Mouse (Mus musculus): ENCODE measurements around the gene Maml1. TPM values are rescaled to one million over a fixed set of nuclear protein-coding genes. Genes with fewer than 3 reads are reported as not detected.

Gene Maml1
- polyA plus RNA-seq, 1 experiment from 2014 or later = 5.8 TPM

Small RNAs within 50 kb of the gene (microRNA-seq; reads per million reads assigned to microRNA genes)
- 0.93 reads per million for gene Mir6919

Other genes with a start within 250 kb of the Maml1 start
- gene Tbc1d9b, start 160.9 kb downstream of the Maml1 start, polyA plus RNA-seq (2014; fragmentation: Nextera tagmentation; extraction: Ambion mirVana) = 23.3 and 28.3 TPM in 2 replicates
- gene Mrnip, start 117.9 kb downstream of the Maml1 start, polyA plus RNA-seq (2014; fragmentation: Nextera tagmentation; extraction: Ambion mirVana) = 34.5 and 41.5 TPM in 2 replicates
- 263 and 276 TPM in 2 replicates for gene Sqstm1, start 81.5 kb downstream of the Maml1 start, polyA plus RNA-seq (2014; fragmentation: Nextera tagmentation; extraction: Ambion mirVana)
- 15.2 and 18.9 TPM in 2 replicates for gene Mgat4b, start 81.4 kb downstream of the Maml1 start, polyA plus RNA-seq (2014; fragmentation: Nextera tagmentation; extraction: Ambion mirVana)
- gene Ltc4s, start 53.7 kb downstream of the Maml1 start, polyA plus RNA-seq (2014; fragmentation: Nextera tagmentation; extraction: Ambion mirVana) = 3.4 and 4.1 TPM in 2 replicates
- 190 and 210 TPM in 2 replicates for gene Canx, start 33.4 kb upstream of the Maml1 start, polyA plus RNA-seq (2014; fragmentation: Nextera tagmentation; extraction: Ambion mirVana)
- 0.86 and 0.88 TPM in 2 replicates for gene Cby3, start 62.2 kb upstream of the Maml1 start, polyA plus RNA-seq (2014; fragmentation: Nextera tagmentation; extraction: Ambion mirVana)
- 598 and 623 TPM in 2 replicates for gene Hnrnph1, start 84.7 kb upstream of the Maml1 start, polyA plus RNA-seq (2014; fragmentation: Nextera tagmentation; extraction: Ambion mirVana)
- gene Rufy1, start 138.8 kb upstream of the Maml1 start, polyA plus RNA-seq (2014; fragmentation: Nextera tagmentation; extraction: Ambion mirVana) = 27.2 and 32.7 TPM in 2 replicates